Mouse (Mus musculus) thymus, adult 2 months (tissue): Measurements from ENCODE around the gene Pde3b. TPM values are rescaled to one million over a fixed set of nuclear protein-coding genes. Genes with fewer than 3 reads are reported as not detected.

Experiments
- DNase-seq: peaks from one replicate; pipeline ENCODE4 v3.0.0; 2021
- H3K27ac ChIP-seq: fragments of 200-500 bp; 2 replicates; pipeline ENCODE4 v1.5.1; 2012; ENCODE audit warnings: low read length, control low read depth; ENCODE audit not compliant: control insufficient read depth, insufficient read depth
- H3K27me3 ChIP-seq: fragments of 200-500 bp; 2 replicates; pipeline ENCODE4 v1.6.1; 2012; ENCODE audit warnings: mild to moderate bottlenecking, low read length, moderate library complexity, mixed read lengths; ENCODE audit not compliant: control insufficient read depth, insufficient read depth
- H3K36me3 ChIP-seq: fragments of 200-500 bp; 2 replicates; pipeline ENCODE4 v1.6.1; 2012; ENCODE audit warnings: mild to moderate bottlenecking, low read length, moderate library complexity; ENCODE audit not compliant: control insufficient read depth, insufficient read depth
- H3K4me1 ChIP-seq: fragments of 200-500 bp; replicated peaks from 2 replicates; pipeline ENCODE4 v1.6.1; 2012; ENCODE audit warnings: low read length; ENCODE audit not compliant: control insufficient read depth, insufficient read depth
- H3K4me3 ChIP-seq: fragments of 200-500 bp; 2 replicates; pipeline ENCODE4 v1.5.1; 2012; ENCODE audit warnings: mild to moderate bottlenecking, low read length, control low read depth, moderate library complexity; ENCODE audit not compliant: control insufficient read depth, insufficient read depth
- CTCF ChIP-seq: fragments of 200-500 bp; IDR thresholded peaks from 2 replicates; pipeline ENCODE4 v1.5.1; 2012; ENCODE audit warnings: mild to moderate bottlenecking, control low read depth, low read length, moderate library complexity, borderline replicate concordance; ENCODE audit not compliant: control insufficient read depth, poor library complexity, insufficient read depth; ENCODE audit errors: extremely low read depth
- POLR2A ChIP-seq: fragments of 200-500 bp; IDR thresholded peaks from 2 replicates; pipeline ENCODE4 v1.6.1; 2012; ENCODE audit warnings: mild to moderate bottlenecking, low read length, control low read depth, moderate library complexity; ENCODE audit not compliant: control insufficient read depth, poor library complexity, insufficient read depth; ENCODE audit errors: extremely low read depth
- WGBS: fragments of 180-500 bp; shearing (Covaris S2); methylation state at CpG from one replicate; pipeline ENCODE4 v1.1.7; 2018; 5-methylcytosine and 5-hydroxymethylcytosine counted together
- polyA plus RNA-seq: library from polyadenylated mRNA; depleted of rRNA; stranded (reverse); fragments of >200 nt; gene quantifications from 2 replicates; pipeline ENCODE4 v1.2.3, GENCODE M21; 2012

Pde3b gene
- polyA plus RNA-seq, 1 experiment = 12.0 TPM

GRCm38 (mm10) chr7:114474889-114475288 is 59.8 kb downstream of the Pde3b start:
- TF ChIP-seq CTCF (no peak), POLR2A (no peak)

GRCm38 (mm10) chr7:114477884-114478283 is 62.8 kb downstream of the Pde3b start:
- no peaks in the 10 kb centered on the region for H3K27me3 ChIP-seq
- H3K4me3 ChIP-seq = no peak overlapping the region
- 75% methylated on average over 2 of the region's 2 CpGs for WGBS
- H3K36me3 ChIP-seq = no peaks in the 10 kb centered on the region
- H3K27ac ChIP-seq = no peak overlapping the region
- TF ChIP-seq CTCF (no peak), POLR2A (no peak)
- peaks cover 4% of the 10 kb centered on the region for H3K4me1 ChIP-seq
- no peak for DNase-seq

More at GRCm38 (mm10) chr7:114474889-114475288, 59.8 kb downstream of the Pde3b start:
- H3K27ac ChIP-seq = no peak overlapping the region
- no peak overlapping the region for H3K4me3 ChIP-seq
- WGBS = 55% methylated on average over 1 of the region's 1 CpGs
- DNase-seq = no peak
- peaks cover 4% of the 10 kb centered on the region for H3K4me1 ChIP-seq
- H3K27me3 ChIP-seq = no peaks in the 10 kb centered on the region
- no peaks in the 10 kb centered on the region for H3K36me3 ChIP-seq

GRCm38 (mm10) chr7:114478901-114479300 is 63.8 kb downstream of the Pde3b start:
- peaks cover 4% of the 10 kb centered on the region for H3K4me1 ChIP-seq
- no peak for DNase-seq
- H3K4me3 ChIP-seq = no peak overlapping the region
- 65% methylated on average over 5 of the region's 5 CpGs for WGBS
- H3K36me3 ChIP-seq = no peaks in the 10 kb centered on the region
- H3K27me3 ChIP-seq = no peaks in the 10 kb centered on the region
- TF ChIP-seq CTCF (no peak), POLR2A (no peak)
- H3K27ac ChIP-seq = peak overlapping the region; percentile 63; the same call in 1 of the 2 replicates

- no peaks in the 10 kb centered on the region for H3K27me3 ChIP-seq
- TF ChIP-seq POLR2A (no peak), CTCF (no peak)
- peak; percentile 24 for DNase-seq
- whole genome bisulfite sequencing = 3% methylated on average over 4 of the region's 4 CpGs
- H3K36me3 ChIP-seq = no peaks in the 10 kb centered on the region
- peaks cover 4% of the 10 kb centered on the region for H3K4me1 ChIP-seq
- H3K4me3 ChIP-seq = no peak overlapping the region
- H3K27ac ChIP-seq = no peak overlapping the region; the same call in 1 of the 2 replicates
Observed at GRCm38 (mm10) chr7:114479779-114480178, 64.7 kb downstream of the Pde3b start.

- H3K4me1 ChIP-seq = peaks cover 4% of the 10 kb centered on the region
- H3K27me3 ChIP-seq = no peaks in the 10 kb centered on the region
- no peak for DNase-seq
- H3K36me3 ChIP-seq = no peaks in the 10 kb centered on the region
- no peak for TF ChIP-seq POLR2A
- TF ChIP-seq CTCF = no peak
- WGBS = 15% methylated on average over 6 of the region's 6 CpGs
- H3K4me3 ChIP-seq = no peak overlapping the region
- H3K27ac ChIP-seq = no peak overlapping the region
Observed at GRCm38 (mm10) chr7:114480196-114480989, 65.3 kb downstream of the Pde3b start.

- H3K27me3 ChIP-seq = no peaks in the 10 kb centered on the region
- no peak overlapping the region for H3K27ac ChIP-seq
- no peaks in the 10 kb centered on the region for H3K36me3 ChIP-seq
- H3K4me3 ChIP-seq = no peak overlapping the region
- H3K4me1 ChIP-seq = peaks cover 4% of the 10 kb centered on the region
- 48% methylated on average over 1 of the region's 1 CpGs for WGBS
- DNase-seq = no peak
- TF ChIP-seq POLR2A (no peak), CTCF (no peak)
Observed at GRCm38 (mm10) chr7:114481008-114481407, 65.9 kb downstream of the Pde3b start.
